17 mouse cellular contexts compared by ENCODE assay signal in genomic region chr16:4713861-4714710, GRCm38 (mm10). TPM values are rescaled to one million over a fixed set of nuclear protein-coding genes. Genes with fewer than 3 reads are reported as not detected.
DNase-seq lines count a peak whose midpoint lies in the region; ATAC-seq and TF ChIP-seq lines count a peak whose summit lies in the region.
"Had no signal": no experiment of that assay in that cellular context is flagged by ENCODE, and none has a peak within 500 bp of the region (broad histone marks: within the 10 kb centered on the region; RNA-seq: fewer than 3 reads in every experiment).

No protein-coding gene starts in this region.

- H3K36me3 ChIP-seq in heart, postnatal 0 days (replicated peaks; ENCODE audit: control insufficient read depth, insufficient read depth, low read length) = peaks cover 15% of the 10 kb centered on the region; the same call in 1 of the 2 replicates
- H3K36me3 ChIP-seq in intestine, embryonic 15.5 days = peaks cover 19% of the 10 kb centered on the region

- H3K27ac ChIP-seq in heart, postnatal 0 days (ENCODE audit: low read depth) = peak overlapping the region; percentile 19; the same call in 1 of the 2 replicates
- H3K27ac ChIP-seq in intestine, embryonic 15.5 days = no peak overlapping the region
- H3K27ac ChIP-seq: embryonic facial prominence, embryonic 13.5 days; macrophage; midbrain, embryonic 12.5 days had no signal

- no peaks in the 10 kb centered on the region for H3K9me3 ChIP-seq in heart, postnatal 0 days (replicated peaks; ENCODE audit: control insufficient read depth, low read length)
- no peaks in the 10 kb centered on the region for H3K9me3 ChIP-seq in intestine, embryonic 15.5 days
- H3K9me3 ChIP-seq: embryonic facial prominence, embryonic 13.5 days; G1E; midbrain, embryonic 12.5 days had no signal

- 75% methylated on average over 17 of the region's 17 CpGs for WGBS in heart, postnatal 0 days
- 85% methylated on average over 17 of the region's 17 CpGs for WGBS in intestine, embryonic 15.5 days

- no peak for ATAC-seq in heart, postnatal 0 days (ENCODE audit: insufficient read depth, low read depth)
- no peak for ATAC-seq in intestine, embryonic 15.5 days
- ATAC-seq: inflammation-experienced regulatory T-cells, adult 6 months had no signal

- peak; percentile 55 for DNase-seq in heart, adult 8-10 months (ENCODE audit: low spot score)
- DNase-seq in heart, postnatal 4 days = no peak
- peak; percentile 84 for DNase-seq in cerebellum, adult 11-12 months
- peak; percentile 84 for DNase-seq in cerebellum, adult 9-11 months
- no peak for DNase-seq in heart, postnatal 0 days (ENCODE audit: low spot score)
- no peak for DNase-seq in thymus, postnatal 10 days (ENCODE audit: low spot score in 2 of 2)
- DNase-seq: gastrocnemius, postnatal 25 days; left cerebral cortex, postnatal 4 days; lung, adult 2 months; thymus, postnatal 36 days had no signal

- TF ChIP-seq EP300 in heart, postnatal 0 days (IDR thresholded peaks at IDR 0.05; ENCODE audit: low read depth) = no peak

- no peaks in the 10 kb centered on the region for H3K27me3 ChIP-seq in heart, postnatal 0 days (ENCODE audit: control insufficient read depth, insufficient read depth, low read length)
- no peaks in the 10 kb centered on the region for H3K27me3 ChIP-seq in intestine, embryonic 15.5 days (replicated peaks)
- H3K27me3 ChIP-seq: embryonic facial prominence, embryonic 13.5 days; midbrain, embryonic 12.5 days had no signal

- H3K4me3 ChIP-seq in heart, postnatal 0 days (ENCODE audit: low read depth, low read length) = no peak overlapping the region
- no peak overlapping the region for H3K4me3 ChIP-seq in intestine, embryonic 15.5 days (replicated peaks)
- H3K4me3 ChIP-seq: embryonic facial prominence, embryonic 13.5 days; midbrain, embryonic 12.5 days had no signal

- no peak overlapping the region for H3K4me2 ChIP-seq in heart, postnatal 0 days (ENCODE audit: low read depth, low read length)
- H3K4me2 ChIP-seq in intestine, embryonic 15.5 days (replicated peaks) = no peak overlapping the region
- H3K4me2 ChIP-seq: embryonic facial prominence, embryonic 13.5 days; liver, embryonic 11.5 days; midbrain, embryonic 12.5 days had no signal

- TF ChIP-seq CTCF in heart, postnatal 0 days (IDR thresholded peaks at IDR 0.05; ENCODE audit: low read depth) = no peak

- H3K4me1 ChIP-seq in heart, postnatal 0 days (ENCODE audit: control insufficient read depth, insufficient read depth) = no peaks in the 10 kb centered on the region
- H3K4me1 ChIP-seq in intestine, embryonic 15.5 days (replicated peaks) = no peaks in the 10 kb centered on the region

- H3K9ac ChIP-seq in heart, postnatal 0 days (replicated peaks; ENCODE audit: low read depth, low read length) = no peak overlapping the region
- H3K9ac ChIP-seq in intestine, embryonic 15.5 days = no peak overlapping the region
- H3K9ac ChIP-seq: embryonic facial prominence, embryonic 13.5 days; midbrain, embryonic 12.5 days had no signal

RNA-seq across cellular contexts. Expression of gene Nmral1, which starts 5.1 kb away (rescaled TPM):
- total RNA-seq in heart, adult 8-10 months (2022) = 1 to 10 TPM; 1.7 to 2.1 (median 2.0) TPM
- 10 to 100 TPM; 15.2 to 15.5 TPM for total RNA-seq in heart, postnatal 4 days (2021)
- total RNA-seq in heart, postnatal 0 days (2014; rRNA removed; ENCODE audit: low replicate concordance) = 12.4 and 21.1 TPM in 2 replicates
- polyA plus RNA-seq in heart, postnatal 0 days (2015; fragmentation: Nextera tagmentation; extraction: Ambion mirVana) = 8.6 and 9.8 TPM in 2 replicates
- polyA plus RNA-seq in intestine, embryonic 15.5 days (2015; fragmentation: Nextera tagmentation; extraction: Ambion mirVana) = 48.5 and 50.7 TPM in 2 replicates

RNA-seq across cellular contexts. Expression of gene Hmox2, which starts 12.1 kb away (rescaled TPM):
- 10 to 100 TPM; 70.0 to 78.7 (median 75.8) TPM for total RNA-seq in heart, adult 8-10 months (2022)
- total RNA-seq in heart, postnatal 4 days (2021) = 10 to 100 TPM; 67.4 to 75.9 TPM
- total RNA-seq in heart, postnatal 0 days (2014; rRNA removed; ENCODE audit: low replicate concordance) = 53.1 and 56.8 TPM in 2 replicates
- 87.0 and 91.1 TPM in 2 replicates for polyA plus RNA-seq in heart, postnatal 0 days (2015; fragmentation: Nextera tagmentation; extraction: Ambion mirVana)
- polyA plus RNA-seq in intestine, embryonic 15.5 days (2015; fragmentation: Nextera tagmentation; extraction: Ambion mirVana) = 90.4 and 91.7 TPM in 2 replicates

RNA-seq across cellular contexts. Expression of gene Coro7, which starts 34.5 kb away (rescaled TPM):
- total RNA-seq in heart, adult 8-10 months (2022) = 10 to 100 TPM; 11.3 to 16.1 (median 15.4) TPM
- 10 to 100 TPM; 24.1 to 26.5 TPM for total RNA-seq in heart, postnatal 4 days (2021)
- total RNA-seq in heart, postnatal 0 days (2014; rRNA removed; ENCODE audit: low replicate concordance) = 17.2 and 17.8 TPM in 2 replicates
- 8.0 and 9.9 TPM in 2 replicates for polyA plus RNA-seq in heart, postnatal 0 days (2015; fragmentation: Nextera tagmentation; extraction: Ambion mirVana)
- polyA plus RNA-seq in intestine, embryonic 15.5 days (2015; fragmentation: Nextera tagmentation; extraction: Ambion mirVana) = 22.7 and 23.2 TPM in 2 replicates

Comparison
In these comparisons a context has a peak if more than half of its experiments do, and no peak if none do; other contexts are left out.
1. DNase-seq: peak in heart, adult 8-10 months (single experiment), cerebellum, adult 11-12 months (single experiment) and cerebellum, adult 9-11 months (single experiment); none in heart, postnatal 4 days (single experiment), heart, postnatal 0 days (single experiment) and thymus, postnatal 10 days (0 of 2).